Mouse (Mus musculus) embryo, embryonic 9.5 days (tissue): ENCODE data around the gene Dscam.

Experiments
- DNase-seq: peaks from one replicate; pipeline ENCODE4 v3.0.0-alpha.2; 2017; ENCODE audit errors: extremely low spot score

Dscam gene

DNA sequence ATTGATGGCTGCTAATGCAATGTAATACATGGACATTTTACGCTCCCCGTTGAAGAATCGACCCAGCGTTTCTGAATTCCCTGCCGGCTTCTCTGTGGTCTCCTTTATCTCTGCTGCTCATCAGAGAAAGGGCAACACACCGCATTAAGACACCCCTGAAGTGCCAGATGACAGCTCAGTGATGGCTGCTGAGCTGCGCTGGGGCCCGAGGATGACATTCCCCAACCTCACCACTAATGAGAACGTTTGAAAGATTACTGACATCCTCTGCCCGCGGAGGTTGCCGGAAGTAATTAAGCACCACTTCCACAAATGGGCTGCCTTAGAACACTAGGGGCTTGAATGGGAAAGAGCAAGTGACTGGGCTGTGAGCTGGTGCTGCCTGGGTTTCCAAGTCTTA, 409.3 kb downstream of the Dscam start:
- DNase-seq: peak; percentile 3

DNA sequence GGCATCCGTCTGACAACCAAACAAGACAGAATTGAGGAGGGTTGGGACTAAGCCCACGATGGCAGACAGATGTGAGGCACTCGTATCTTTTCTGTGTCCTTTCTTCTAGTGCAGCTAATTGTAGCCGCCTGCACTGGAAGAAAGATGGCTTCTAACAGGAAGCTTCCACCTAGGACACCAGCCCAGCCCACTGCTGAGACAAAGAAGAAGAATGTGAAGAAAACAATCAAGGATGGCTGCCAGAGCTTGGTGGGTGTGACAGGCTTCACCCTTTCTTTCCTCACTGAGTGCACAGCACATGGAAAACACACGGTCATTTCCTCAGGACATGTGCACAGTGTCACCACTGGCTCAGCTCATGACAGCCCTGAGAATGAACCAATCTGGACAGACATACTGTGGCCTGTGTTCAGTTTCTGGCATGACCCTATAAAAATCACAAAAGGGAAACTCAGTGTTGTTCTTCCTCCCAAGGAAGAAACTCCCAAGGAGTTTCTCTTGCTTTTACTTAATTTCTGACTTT, 411.4 kb downstream of the Dscam start:
- DNase-seq: no peak

DNA sequence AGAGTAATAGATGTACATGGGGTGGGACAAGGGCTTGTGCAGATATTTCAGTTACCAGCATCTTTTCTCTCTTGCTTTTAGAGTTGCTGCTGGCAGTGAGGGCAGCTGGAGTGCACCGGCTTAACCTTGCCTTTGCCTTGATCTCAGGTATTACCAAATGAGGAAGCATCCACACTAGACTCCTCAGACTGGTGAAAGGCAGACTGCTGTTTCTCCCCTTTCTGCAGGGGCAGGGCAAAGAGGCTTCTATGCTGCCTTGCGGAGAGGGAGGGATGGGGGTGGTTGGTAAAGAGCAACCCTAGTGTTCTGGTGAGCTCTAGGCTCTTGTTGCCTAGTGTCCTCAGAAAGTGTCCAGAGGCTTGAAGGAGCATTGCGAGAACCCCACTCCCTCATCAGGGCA, 412.2 kb downstream of the Dscam start:
- no peak for DNase-seq

DNA sequence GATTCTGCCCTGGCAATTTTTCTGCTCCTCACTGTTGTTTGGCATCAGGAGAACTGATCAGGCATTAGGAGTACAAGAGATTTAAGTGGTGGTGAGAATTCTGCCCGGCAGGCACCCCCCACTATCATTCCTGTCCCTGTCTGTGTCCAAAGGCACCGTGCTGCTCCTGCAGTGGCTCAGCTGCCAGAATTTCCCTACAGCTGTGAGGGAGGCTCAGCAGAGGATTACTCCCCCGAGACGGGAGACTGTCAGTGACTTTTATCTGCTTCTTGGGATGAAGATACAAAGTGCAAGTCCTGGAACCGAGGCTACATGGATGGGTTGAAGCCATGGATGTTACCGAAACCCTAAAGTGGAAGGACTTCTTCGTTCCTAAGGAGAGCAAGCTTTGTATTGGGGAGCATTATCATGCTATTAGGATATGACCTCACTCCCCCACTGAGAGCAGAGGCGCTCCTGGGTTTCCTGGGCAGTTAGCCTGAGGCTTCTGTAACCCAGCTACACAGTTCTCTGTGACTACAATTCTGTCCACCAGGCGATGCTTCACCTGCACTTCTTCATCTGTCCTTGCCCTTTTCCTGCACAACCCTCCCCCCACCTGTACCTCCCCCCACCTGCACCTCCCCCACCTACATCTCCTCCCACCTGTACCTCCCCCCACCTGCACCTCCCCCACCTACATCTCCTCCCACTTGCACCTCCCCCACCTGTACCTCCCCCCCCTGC, 412.8 kb downstream of the Dscam start:
- DNase-seq: peak; percentile 9

DNA sequence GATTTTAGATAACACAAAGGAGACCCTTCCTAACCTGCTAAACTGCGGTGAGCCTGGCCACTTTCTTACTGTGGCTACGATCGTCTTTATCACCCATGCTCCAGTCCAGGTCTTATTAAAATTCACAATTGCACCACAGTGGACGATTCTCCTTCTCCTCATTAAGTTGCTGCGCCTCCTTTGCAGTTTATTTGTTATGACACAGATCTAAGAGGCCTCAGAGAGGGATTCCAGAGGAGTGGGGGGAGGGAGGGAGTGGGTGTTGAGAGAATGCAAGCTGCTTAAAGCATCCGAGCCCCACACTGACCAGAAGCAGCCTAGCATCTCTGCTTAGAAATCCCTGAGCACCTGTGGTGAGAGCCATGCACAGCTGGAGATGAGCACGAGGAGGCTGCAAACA, 413.6 kb downstream of the Dscam start:
- peak; percentile 5 for DNase-seq

DNA sequence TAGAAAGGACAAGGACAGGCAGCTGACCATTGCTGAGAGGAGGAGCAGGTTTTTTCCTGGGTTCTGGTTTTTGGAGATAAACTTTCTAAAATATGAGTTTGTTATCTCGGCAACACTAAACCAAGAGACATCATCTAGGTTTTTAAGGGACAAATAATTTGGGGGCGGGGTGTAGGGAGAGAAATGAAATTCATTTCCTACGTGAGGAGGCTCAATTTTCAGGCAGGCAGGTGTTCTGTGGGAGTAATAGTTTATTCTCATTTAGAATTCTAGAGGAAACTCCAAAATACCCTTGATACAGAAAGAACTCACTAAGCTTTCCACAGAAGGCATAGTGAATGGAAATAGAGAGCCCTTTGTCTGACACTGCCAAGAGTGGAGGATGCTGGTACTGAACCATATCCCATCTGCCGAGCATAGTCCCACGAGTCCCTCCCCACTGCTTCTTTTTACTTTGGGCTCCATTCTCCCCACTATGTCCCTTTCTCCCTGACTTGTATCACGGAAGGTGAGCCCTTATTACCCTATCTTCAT, 415.5 kb downstream of the Dscam start:
- no peak for DNase-seq

DNA sequence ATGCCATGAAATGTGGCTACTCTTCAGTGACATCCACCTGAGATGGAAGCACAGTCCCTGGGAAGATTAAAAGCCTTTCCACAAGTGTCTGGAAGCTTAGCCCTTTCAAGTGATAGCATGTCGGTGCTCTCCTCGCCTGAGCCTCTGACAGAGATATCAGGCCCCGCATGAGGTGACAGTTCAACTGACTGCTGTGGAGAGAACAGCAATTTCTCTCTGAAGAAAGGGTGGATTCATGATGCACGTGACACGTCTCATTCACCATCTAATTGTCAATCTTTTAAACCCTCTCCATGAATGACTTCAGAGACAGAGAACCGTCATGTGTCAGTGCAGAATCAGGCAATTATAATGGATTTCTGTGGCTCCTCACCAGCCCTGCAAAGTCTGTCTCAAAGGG, 416.2 kb downstream of the Dscam start:
- DNase-seq: no peak

DNA sequence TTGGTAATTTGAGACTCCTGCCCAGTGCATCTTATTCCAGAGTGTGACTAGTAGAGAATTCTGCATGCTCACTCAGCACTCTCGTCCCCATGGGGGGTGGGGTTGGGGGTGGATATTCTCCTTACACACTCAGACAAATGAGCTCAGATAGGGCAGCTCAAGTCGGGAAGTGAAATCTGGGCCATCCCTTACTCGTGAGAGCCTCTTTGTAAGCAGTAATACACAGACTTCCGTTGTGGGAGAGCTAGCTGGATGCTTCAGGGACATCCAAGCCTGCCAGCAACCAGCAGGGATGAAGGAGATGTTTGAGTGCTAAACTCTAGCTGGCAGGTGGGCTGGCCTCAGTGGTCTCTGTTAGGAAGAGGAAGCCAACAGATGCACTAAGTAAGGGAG, 416.8 kb downstream of the Dscam start:
- DNase-seq: no peak

DNA sequence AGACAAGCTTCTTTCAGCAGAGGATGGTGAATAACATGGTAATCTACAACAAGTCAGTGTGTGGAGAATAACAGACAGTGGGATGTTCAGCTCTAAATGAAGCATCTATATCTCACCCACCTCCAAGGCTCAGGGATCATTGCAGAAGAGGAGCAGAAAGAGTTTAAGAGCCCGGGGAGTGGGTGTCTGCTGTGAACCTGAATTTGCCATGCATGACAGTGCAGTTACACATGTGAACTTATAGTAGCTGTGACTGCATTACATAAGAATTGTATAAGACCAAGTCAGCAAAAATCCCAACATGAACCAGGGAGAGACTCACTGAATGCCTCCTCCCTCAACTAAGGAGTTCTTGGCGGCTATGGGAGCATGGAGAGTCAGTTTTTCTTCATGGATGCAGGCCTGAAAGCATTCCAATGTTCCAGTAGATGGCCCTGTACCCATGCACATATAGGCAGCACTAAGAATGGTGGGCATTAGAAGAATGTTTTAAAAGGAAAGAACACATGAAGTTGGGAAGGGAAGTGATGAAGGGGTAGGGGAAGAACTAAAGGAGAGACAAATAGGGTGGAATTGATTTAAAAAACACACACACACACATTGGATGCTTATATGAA, 417.3 kb downstream of the Dscam start:
- no peak for DNase-seq

DNA sequence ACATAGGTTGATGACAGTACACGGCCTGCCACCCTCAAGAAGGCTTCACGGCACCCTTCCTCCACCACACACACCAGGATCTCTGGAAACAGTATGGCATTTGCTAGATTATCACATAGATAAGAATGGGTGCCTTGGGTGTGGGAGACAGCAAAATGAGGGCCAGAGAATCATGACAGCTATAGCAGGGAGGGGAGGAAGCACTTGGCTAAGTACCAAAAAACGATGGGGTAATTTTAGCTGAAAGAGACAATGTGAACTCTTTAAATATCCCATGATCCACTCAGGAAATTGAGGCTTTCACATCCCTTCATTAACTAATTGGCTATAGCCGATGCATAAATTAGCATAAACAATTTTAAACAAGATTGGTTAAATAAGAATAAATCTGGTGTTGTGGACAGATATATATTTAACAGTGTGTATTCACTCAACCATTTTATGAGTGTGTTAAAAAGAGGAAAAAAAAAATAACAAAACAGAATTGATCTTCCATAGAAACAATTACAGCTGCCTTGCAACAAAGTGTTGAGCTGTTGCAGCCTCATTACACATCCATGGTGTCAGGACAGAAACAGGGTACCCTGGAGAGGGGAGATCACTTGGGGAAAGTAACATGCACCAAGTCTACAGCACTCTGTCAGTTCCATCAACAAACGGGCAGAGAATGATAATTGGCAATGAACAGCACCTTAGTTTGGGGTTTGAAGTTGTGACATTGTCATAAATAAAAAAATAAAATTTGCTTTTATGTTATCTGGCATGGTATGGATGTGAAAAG, 427.9 kb downstream of the Dscam start:
- no peak for DNase-seq

DNA sequence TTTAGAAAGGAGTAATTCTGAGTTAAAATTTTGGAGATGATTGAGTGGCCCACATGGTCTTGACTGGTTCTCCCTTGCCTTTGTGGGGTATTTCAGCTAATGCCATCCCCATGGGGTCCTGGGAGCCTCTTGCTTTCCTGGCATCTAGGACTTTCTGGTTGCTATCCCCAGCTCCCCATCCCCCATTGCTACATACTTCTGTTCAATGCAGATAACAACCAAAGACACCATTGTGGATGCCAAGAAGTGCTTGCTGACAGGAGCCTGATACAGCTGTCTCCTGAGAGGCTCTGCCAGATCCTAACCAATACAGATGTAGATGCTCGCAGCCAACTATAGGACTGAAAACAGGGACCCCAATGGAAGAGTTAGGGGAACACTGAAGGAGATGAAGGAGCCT, 429.2 kb downstream of the Dscam start:
- DNase-seq: no peak

DNA sequence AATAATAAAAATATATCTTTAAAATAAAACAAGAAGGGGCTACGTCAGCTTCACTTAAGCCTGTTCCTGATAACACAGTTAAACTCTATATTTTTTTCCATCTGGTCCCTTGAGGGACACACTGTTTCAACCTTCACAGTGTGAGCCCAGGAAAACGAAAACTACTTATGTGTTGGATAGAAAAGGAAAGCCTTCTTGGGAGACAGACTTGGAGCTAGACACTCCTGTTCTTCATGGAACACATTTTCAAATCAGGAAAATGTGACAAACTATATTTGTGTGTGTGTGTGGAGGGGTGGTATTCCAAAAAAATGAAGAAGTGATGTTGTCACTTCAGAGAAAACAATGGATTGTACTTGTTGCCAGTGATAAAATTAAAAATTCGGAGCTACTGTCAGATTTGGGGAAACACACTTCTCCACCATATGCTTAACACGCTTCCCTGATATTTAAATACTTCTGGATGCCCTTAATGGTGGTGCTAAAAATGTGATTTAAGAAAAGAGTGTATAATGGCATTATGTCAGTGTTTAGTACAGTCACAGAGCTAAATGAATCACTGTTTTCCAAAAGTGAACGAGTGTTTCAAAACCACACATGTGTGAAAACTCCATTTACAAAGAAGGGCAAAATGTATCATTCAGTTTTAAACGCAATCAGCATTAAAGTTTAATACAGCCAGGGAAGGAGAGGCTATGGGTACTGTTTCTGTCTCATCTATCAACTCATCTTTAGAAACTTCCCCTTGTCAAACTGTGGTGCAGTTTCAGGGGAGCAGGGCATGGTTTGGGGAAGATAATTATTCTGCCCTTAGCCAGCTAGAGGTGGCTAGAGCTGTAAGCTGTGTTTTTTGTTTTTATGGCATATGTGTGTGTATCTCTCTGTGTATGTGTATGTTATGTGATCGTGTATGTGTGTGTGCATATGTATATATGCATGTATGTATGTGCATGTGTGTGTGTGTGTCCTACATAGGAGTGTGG, 430.2 kb downstream of the Dscam start:
- DNase-seq: no peak

DNA sequence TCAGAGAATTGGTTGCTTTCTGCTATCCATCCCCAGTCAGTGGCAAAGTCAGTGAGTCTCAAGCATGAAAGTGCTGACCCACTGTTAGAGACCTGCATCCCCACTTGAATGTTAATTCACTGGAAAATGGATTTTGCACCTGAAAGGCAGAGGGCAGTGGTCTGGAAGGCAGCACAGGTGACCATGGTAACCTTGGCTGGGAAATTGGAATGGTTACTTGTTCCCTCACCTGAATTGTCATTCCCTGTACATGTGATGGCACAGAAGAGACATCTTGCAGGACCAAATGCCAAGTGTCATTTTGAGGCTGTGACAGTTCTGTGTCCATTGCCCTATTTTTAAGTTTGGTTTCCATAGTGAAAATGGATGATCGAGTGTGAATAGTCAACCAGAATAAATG, 434.1 kb downstream of the Dscam start:
- DNase-seq: no peak

DNA sequence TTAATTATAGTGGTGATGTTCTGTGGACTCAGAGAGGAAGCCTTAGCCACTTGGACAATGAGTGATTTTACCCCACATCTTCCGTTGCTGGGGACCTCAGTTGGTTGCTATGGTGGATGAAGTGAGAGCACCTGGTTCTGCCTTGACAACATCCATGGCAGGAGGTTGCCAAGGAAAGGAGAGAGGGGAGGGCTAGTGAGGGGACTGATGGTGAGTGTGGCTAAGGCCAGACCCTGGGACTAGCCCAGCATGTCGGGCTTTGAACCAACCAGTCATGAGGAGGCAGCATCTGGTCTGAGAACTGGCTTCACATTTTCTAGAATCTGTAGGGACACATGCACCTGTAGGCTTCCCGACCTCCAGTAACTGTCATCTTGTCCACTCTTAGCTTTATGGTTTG, 439.7 kb downstream of the Dscam start:
- DNase-seq: no peak

DNA sequence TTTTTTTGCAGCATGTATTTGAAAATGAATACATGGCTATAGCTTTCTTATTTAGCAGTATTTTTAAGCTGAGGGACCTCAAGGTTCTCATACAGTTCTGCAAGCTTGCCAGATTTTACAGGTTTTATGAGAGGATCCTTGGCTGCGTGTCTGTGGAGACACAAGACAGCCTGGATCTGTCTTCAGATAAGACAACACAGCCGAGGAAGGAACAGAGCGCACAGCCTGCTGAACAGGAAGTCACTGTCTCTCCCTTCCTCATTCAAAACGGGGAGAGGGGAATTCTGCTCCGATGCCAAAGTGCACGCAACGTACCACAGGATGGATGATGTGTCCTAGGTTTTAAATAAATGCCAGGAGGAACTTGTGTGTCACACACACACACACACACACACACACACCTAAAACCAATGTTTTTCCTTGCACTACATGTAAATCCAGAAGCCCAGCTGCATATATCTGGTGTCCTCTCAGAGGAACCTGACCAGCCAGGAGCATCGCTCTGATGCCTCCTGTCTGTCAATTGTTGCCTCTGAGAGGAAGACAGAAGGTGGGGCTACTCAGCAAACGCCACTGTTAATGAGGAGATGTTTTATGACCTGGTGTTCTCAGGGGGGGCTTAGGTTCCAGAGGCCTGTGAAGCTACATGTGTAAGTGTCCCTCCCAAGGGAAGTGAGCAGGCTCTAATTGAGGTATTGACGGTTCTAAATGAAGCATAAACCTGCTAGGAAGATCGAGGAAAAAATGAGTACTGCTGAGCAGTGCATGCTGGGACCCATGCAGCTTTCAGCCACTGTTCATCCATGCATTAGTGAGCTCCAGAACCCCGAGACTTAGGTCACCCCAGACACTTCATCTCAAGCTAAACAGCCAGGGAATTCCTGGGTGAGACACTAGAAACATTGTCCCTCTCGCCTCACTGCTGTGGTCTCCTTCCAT, 442.4 kb downstream of the Dscam start:
- no peak for DNase-seq

DNA sequence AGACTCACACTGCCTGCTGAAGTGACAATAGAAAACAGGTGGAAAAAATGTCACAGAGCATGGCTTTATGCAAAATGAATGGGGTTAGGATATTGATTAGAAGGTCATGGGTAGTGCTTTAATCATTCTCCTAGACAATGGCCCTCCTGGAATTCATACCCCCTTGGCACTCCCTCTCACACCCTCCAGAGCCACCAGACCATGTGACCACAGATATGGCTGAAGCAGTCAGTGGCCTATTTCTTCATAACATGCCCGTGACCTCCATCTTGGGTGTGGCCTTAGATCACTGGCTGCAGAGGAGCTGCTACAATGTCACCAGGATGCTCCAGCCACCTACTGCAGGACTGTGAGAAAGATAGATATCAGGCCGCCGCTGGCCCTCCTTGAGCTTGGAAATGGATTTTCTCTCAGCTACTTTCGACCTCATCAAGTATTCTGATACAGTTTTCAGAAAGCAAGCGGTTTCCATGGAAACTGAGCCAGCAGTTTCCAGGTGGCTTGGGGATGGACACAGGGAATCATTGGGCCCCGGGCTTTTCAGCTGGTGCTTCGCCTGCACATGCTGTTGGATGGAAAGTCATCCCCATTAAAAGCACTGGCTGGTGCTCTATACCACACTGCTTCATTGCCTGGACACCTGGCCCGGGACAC, 445.4 kb downstream of the Dscam start:
- DNase-seq: no peak

DNA sequence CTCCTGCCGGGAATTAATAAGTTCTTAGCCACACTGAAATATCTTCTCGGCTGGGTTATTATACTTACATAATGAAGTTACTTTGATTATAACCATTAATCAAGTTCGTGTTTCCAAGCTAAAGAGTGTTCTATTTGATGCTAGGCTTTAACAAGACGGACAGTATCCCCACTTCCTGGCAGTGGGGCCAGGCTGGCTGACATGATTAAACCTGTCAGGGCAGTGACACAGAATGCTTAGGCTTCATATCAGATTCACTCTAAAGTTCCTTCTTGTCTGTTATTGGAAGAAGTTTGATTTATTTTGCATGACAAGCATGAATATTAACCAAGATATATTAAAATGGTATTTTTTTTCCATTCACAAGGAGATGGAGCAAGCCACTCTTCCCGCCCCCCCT, 446.0 kb downstream of the Dscam start:
- DNase-seq: no peak

DNA sequence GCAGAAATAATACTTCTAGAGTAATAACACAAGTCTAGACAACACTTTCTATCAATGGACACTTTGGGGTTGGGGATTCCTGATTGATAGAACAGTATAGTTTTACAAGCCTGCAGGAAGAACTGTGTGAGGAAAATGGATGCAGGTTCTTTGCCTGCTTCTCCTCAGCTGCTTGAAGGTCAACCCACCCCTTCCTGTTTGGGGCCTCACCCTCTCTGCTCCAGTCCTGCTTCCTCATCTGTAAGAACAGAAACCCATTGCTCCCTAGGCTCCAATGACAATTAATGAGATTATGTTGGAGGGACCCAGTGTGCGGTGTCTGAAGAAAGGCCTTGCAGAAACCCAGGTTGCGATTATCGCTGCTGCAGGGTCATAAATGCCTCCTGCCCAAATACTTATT, 446.4 kb downstream of the Dscam start:
- no peak for DNase-seq

DNA sequence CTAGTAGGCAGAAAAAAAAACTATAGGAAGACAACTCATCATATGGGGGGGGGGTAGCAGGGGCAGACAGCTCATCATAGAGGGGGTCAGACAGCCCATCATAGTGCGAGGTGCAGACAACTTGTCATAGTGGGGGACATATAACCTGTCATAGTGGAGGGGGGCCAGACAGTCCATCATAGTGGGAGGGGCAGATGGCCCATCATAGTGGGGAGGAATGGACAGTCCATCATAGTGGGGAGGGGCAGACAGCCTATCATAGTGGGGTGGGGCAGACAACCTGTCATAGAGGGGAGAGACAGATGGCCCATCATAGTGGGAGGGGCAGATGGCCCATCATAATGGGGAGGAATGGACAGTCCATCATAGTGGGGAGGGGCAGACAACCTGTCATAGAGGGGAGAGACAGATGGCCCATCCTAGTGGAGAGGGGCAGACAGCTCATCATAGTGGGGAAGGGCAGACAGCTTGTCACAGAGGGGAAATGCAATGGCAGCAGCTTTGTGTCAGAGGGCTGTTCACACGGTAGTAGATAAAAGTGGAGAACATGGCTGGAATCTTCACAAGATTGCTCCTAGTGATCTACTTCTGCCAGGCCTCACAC, 447.4 kb downstream of the Dscam start:
- no peak for DNase-seq
